Mouse (Mus musculus): ENCODE results near the gene Asna1. TPM values are rescaled to one million over a fixed set of nuclear protein-coding genes. Genes with fewer than 3 reads are reported as not detected.

The Asna1 gene
- total and polyA plus RNA-seq, 2 experiments from 2014 or later: 110 to 134 TPM

DNA sequence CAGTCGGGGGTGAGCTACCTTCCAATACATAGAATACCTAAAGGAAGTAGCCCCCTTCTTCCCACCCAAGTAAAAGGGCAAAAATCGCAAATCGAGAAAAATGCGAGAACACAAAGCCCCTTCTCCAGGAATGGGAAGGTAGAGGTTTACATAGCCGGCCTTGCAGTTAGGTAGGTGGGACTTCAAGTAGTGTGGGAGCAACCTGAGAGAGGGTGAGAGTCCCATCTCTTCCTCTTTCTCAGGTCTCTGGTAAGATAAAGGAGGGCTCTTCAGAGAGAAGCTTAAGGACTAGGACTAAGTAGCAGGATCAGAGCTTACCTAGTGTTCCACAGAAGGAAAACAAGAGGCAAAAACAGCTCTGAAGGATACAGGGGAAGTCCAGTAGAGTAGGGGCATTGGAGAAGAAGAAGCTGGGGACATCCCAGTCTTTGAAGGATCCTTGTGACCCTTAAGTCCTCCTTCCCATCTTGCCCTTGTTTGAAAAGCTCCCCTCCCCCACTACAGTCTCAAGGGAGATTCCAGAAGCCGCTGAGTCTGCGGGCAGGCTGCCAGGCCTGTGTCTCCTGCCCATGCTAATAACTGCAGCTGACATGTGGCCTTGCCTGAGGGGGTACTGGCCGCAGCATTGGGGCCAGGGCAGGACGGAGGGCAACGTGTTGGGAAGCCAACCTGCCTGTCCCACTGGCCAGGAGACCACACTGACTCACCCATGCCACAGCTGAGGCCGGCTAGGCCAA, 44.3 kb downstream of the Asna1 start:
- no peak for TF ChIP-seq CTCF (IDR thresholded peaks at IDR 0.05; ENCODE audit: low read depth)
- TF ChIP-seq EP300 (IDR thresholded peaks at IDR 0.05; ENCODE audit: low read depth): no peak
- DNase-seq (ENCODE audit: low spot score) (peak; percentile 49), ATAC-seq (ENCODE audit: insufficient read depth, low read depth) (no peak)
- Histone ChIP-seq H3K4me3 (ENCODE audit: low read depth, low read length) (peak overlapping the region; percentile 63), H3K36me3 (replicated peaks; ENCODE audit: control insufficient read depth, insufficient read depth, low read length) (no peaks in the 10 kb centered on the region), H3K4me2 (ENCODE audit: low read depth, low read length) (peak overlapping the region; percentile 92), H3K4me1 (ENCODE audit: control insufficient read depth, insufficient read depth) (peaks cover 45% of the 10 kb centered on the region), H3K9ac (replicated peaks; ENCODE audit: low read depth, low read length) (no peak overlapping the region), H3K9me3 (replicated peaks; ENCODE audit: control insufficient read depth, low read length) (no peaks in the 10 kb centered on the region), H3K27me3 (ENCODE audit: control insufficient read depth, insufficient read depth, low read length) (no peaks in the 10 kb centered on the region), H3K27ac (ENCODE audit: low read depth) (peak overlapping the region; percentile 92)
- WGBS: 21% methylated on average over 11 of the region's 11 CpGs

DNA sequence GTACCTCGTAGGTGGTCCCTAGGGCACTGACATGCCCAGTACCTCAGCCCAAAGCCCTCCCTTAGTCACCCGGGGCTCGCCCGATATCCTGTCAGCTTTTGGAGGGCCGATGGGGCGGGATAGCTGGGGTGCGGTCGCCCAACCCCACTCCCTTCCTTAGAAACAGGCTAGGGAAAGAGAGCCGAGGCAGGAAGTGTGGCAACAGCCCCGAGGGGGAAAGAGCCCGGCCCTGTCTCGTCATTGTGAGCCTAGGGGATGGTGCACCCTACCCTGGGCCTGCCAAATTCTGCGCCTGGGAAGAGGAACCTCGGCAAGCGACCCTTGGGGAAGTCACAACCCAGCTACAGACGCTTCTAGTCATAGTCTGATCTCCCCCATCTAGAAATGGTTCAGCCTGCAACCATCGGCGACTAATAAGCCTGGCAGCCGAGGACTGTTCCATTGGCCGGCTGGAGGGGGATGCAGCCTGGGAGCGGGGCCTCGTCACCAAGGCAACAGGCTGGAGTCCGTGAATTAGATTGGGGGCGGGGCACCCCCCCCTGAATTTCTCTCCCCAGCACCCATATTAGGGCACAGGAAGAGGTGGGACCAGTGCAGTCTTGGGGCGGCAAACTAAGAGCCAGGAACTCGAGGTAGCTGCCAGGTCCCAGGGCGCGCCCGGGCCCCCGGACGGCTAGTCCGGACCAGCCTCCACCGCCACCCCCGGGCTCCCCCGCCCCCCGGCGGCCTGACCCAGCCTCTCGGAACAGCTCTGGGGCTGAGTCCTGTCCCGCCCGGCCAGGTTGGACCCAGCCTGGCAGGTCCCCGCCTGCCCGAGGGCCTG, 45.3 kb downstream of the Asna1 start:
- DNase-seq (ENCODE audit: low spot score): peak; percentile 90

DNA sequence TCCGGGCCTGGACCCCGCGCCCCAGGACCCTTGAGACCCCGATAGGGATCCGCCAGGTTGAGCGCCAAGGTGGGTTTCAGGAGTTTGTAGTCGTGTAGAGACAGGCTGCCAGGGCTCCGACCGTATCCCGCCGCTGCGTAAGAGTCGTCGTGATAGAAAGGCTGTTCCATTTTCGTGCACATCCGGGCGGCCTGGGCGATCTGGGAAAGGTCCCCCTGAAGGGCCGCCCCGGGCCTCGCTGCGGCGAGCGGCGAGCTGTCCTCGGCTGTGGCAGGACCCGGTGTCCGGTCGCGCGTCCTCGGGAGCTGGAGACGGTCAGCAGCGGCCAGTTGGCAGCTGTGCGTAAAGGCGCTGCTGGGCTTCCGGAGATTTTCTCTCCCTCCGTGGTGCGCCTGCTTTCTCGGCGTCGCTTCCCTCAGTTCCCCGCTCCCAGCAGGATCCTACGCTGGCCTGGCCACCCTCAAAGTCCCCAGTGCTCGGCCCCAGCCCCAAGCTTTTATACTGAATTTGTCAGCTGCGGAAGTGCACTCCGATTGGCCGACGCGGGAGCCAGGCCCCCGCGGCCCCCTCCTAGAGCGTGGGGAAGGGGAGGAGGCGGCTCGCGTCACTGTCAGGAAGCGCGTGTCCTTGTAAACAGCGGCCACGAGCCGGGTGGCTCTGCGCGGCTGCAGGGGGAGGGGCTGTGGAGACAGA, 46.7 kb downstream of the Asna1 start, which contains the start of gene Junb:
Gene Junb, minus strand, starts transcription at position 471 of the 693 bp plus-strand sequence.
- no peaks in the 10 kb centered on the region for H3K9me3 ChIP-seq (replicated peaks; ENCODE audit: control insufficient read depth, low read length)
- WGBS: under 1% methylated on average over 62 of the region's 63 CpGs

More for the DNA sequence above, 45.3 kb downstream of the Asna1 start:
- TF ChIP-seq EP300 (IDR thresholded peaks at IDR 0.05; ENCODE audit: low read depth) (0 out of 2 replicates have a peak, but pooled peaks have one; percentile 49), CTCF (IDR thresholded peaks at IDR 0.05; ENCODE audit: low read depth) (no peak)
- Histone ChIP-seq H3K27me3 (ENCODE audit: control insufficient read depth, insufficient read depth, low read length) (no peaks in the 10 kb centered on the region), H3K27ac (ENCODE audit: low read depth) (peak overlapping the region; percentile 92), H3K4me2 (ENCODE audit: low read depth, low read length) (peak overlapping the region; percentile 92), H3K36me3 (replicated peaks; ENCODE audit: control insufficient read depth, insufficient read depth, low read length) (no peaks in the 10 kb centered on the region), H3K4me1 (ENCODE audit: control insufficient read depth, insufficient read depth) (peaks cover 36% of the 10 kb centered on the region), H3K9me3 (replicated peaks; ENCODE audit: control insufficient read depth, low read length) (no peaks in the 10 kb centered on the region), H3K4me3 (ENCODE audit: low read depth, low read length) (peak overlapping the region; percentile 63), H3K9ac (replicated peaks; ENCODE audit: low read depth, low read length) (peak overlapping the region; percentile 56)
- peak; percentile 33 for ATAC-seq (ENCODE audit: insufficient read depth, low read depth)
- WGBS: 4% methylated on average over 39 of the region's 42 CpGs

DNA sequence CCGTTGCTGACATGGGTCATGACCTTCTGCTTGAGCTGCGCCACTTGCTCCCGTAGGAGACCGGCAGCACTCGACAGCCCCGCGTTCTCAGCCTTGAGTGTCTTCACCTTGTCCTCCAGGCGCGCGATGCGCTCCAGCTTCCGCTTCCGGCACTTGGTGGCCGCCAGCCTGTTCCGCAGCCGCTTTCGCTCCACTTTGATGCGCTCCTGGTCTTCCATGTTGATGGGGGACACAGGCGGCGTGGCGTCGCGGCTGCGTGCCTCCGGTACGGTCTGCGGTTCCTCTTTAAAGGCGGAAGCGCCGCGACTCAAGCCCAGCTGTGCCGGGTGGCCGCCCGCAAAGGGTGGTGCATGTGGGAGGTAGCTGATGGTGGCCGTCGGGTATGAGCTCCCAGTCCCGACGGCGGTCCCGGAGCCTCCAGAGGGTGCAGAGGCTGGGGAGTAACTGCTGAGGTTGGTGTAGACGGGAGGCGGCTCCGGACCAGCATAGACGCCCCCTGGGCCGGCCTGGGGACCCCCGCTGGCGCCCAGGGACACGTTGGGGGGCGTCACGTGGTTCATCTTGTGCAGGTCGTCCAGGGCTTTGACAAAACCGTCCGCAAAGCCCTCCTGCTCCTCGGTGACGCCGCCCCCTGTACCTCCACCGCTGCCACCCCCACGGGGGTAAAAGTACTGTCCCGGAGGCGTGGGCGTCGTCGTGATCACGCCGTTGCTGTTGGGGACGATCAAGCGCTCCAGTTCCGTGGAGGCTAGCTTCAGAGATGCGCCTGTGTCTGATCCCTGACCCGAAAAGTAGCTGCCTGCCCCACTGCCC, 47.4 kb downstream of the Asna1 start:
- peak overlapping the region; percentile 92 for H3K27ac ChIP-seq (ENCODE audit: low read depth)
- peak overlapping the region; percentile 92 for H3K4me2 ChIP-seq (ENCODE audit: low read depth, low read length)
- H3K4me1 ChIP-seq (ENCODE audit: control insufficient read depth, insufficient read depth): peaks cover 33% of the 10 kb centered on the region
- H3K4me3 ChIP-seq (ENCODE audit: low read depth, low read length): peak overlapping the region; percentile 63
- H3K36me3 ChIP-seq (replicated peaks; ENCODE audit: control insufficient read depth, insufficient read depth, low read length): peaks cover 14% of the 10 kb centered on the region
- no peaks in the 10 kb centered on the region for H3K9me3 ChIP-seq (replicated peaks; ENCODE audit: control insufficient read depth, low read length)
- under 1% methylated on average over 66 of the region's 70 CpGs for WGBS
- TF ChIP-seq EP300 (IDR thresholded peaks at IDR 0.05; ENCODE audit: low read depth) (no peak), CTCF (IDR thresholded peaks at IDR 0.05; ENCODE audit: low read depth) (no peak)
- DNase-seq (ENCODE audit: low spot score) (peak; percentile 31), ATAC-seq (ENCODE audit: insufficient read depth, low read depth) (no peak)
- H3K27me3 ChIP-seq (ENCODE audit: control insufficient read depth, insufficient read depth, low read length): no peaks in the 10 kb centered on the region
- H3K9ac ChIP-seq (replicated peaks; ENCODE audit: low read depth, low read length): peak overlapping the region; percentile 67

More for the DNA sequence above, 46.7 kb downstream of the Asna1 start, which contains the start of gene Junb:
- ATAC-seq (ENCODE audit: insufficient read depth, low read depth) (peak; percentile 68), DNase-seq (ENCODE audit: low spot score) (peak; percentile 89)
- peak within 1 kb of the TSS; percentile 92 for H3K27ac ChIP-seq (ENCODE audit: low read depth)
- H3K4me3 ChIP-seq (ENCODE audit: low read depth, low read length): peak within 1 kb of the TSS; percentile 63
- peak within 1 kb of the TSS; percentile 92 for H3K4me2 ChIP-seq (ENCODE audit: low read depth, low read length)
- H3K9ac ChIP-seq (replicated peaks; ENCODE audit: low read depth, low read length): peak within 1 kb of the TSS; percentile 67
- TF ChIP-seq CTCF (IDR thresholded peaks at IDR 0.05; ENCODE audit: low read depth) (no peak), EP300 (IDR thresholded peaks at IDR 0.05; ENCODE audit: low read depth) (peak; percentile 88)
- H3K36me3 ChIP-seq (replicated peaks; ENCODE audit: control insufficient read depth, insufficient read depth, low read length): peaks cover 6% of the 10 kb centered on the region
- H3K27me3 ChIP-seq (ENCODE audit: control insufficient read depth, insufficient read depth, low read length): no peaks in the 10 kb centered on the region
- H3K4me1 ChIP-seq (ENCODE audit: control insufficient read depth, insufficient read depth): peaks cover 33% of the 10 kb centered on the region
